Mouse (Mus musculus) forebrain, embryonic 15.5 days (tissue): Measurements from ENCODE around the gene Nmnat2. TPM values are rescaled to one million over a fixed set of nuclear protein-coding genes. Genes with fewer than 3 reads are reported as not detected.

Source experiments
- ATAC-seq: fragments of 200-750 bp; cut with Nextera tagmentation; replicated peaks from 2 replicates; pipeline ENCODE4 v1.8.0; 2017; ENCODE audit warnings: mild to moderate bottlenecking, moderate TSS enrichment, moderate library complexity
- H3K27ac ChIP-seq: fragments of 300-500 bp; sonication (generic); replicated peaks from 2 replicates; pipeline ENCODE4 v1.5.1; 2015; ENCODE audit warnings: mild to moderate bottlenecking, inconsistent platforms
- H3K27me3 ChIP-seq: fragments of 300-500 bp; sonication (generic); 2 replicates; pipeline ENCODE4 v1.6.1; 2015; ENCODE audit warnings: inconsistent platforms
- H3K36me3 ChIP-seq: fragments of 300-500 bp; sonication (generic); 2 replicates; pipeline ENCODE4 v1.6.1; 2015; ENCODE audit warnings: mild to moderate bottlenecking, inconsistent platforms
- H3K4me1 ChIP-seq: fragments of 300-500 bp; sonication (generic); 2 replicates; pipeline ENCODE4 v1.6.1; 2015; ENCODE audit warnings: inconsistent platforms
- H3K4me2 ChIP-seq: fragments of 300-500 bp; sonication (generic); replicated peaks from 2 replicates; pipeline ENCODE4 v1.6.1; 2015; ENCODE audit warnings: mild to moderate bottlenecking, inconsistent platforms
- H3K4me3 ChIP-seq: fragments of 300-500 bp; sonication (generic); 2 replicates; pipeline ENCODE4 v1.5.1; 2015; ENCODE audit warnings: mild to moderate bottlenecking, inconsistent platforms
- H3K9ac ChIP-seq: fragments of 300-500 bp; sonication (generic); replicated peaks from 2 replicates; pipeline ENCODE4 v1.6.1; 2015; ENCODE audit warnings: mild to moderate bottlenecking, inconsistent platforms
- H3K9me3 ChIP-seq: fragments of 300-500 bp; sonication (generic); 2 replicates; pipeline ENCODE4 v1.6.1; 2016; ENCODE audit warnings: inconsistent platforms
- WGBS: fragments of 180-500 bp; shearing (Covaris S2); methylation state at CpG from one replicate; pipeline ENCODE4 v1.1.7; 2015; ENCODE audit warnings: mixed read lengths; 5-methylcytosine and 5-hydroxymethylcytosine counted together
- polyA plus RNA-seq: library from polyadenylated mRNA; unstranded; fragments of >200 nt; fragmentation: Nextera tagmentation; extraction: Ambion mirVana; gene quantifications from 2 replicates; pipeline ENCODE4 v1.2.1, GENCODE M21; 2015

Gene Nmnat2
- polyA plus RNA-seq, 1 experiment from 2014 or later, result 69.5 TPM

DNA sequence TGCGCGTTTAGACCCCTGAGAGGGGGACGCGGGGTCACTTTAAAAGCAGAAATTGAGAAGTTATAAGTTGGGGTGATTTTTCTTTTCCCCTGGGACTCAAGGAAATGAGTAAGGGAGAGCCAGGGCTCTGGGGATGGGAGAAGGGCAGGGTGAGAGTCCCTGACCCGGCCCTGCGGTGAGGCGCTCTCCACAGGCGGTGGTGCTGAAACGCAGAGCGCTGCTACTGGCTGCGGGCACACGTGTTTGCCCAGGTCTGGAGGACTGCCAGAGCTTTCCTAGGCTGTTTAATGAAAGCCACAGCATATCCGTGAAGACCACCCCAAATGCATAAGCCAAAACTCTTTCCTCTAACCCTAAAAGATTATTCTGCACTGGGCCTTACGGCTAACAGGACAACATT is 1.4 kb downstream of the Nmnat2 start:
- Histone ChIP-seq H3K9me3 (no peaks in the 10 kb centered on the region), H3K4me1 (peaks cover 20% of the 10 kb centered on the region), H3K27ac (no peak overlapping the region), H3K4me3 (peak overlapping the region; percentile 53), H3K36me3 (no peaks in the 10 kb centered on the region), H3K4me2 (peak overlapping the region; percentile 71), H3K27me3 (peaks cover 5% of the 10 kb centered on the region; the same call in 1 of the 2 replicates), H3K9ac (peak overlapping the region; percentile 59)
- ATAC-seq, result no peak
- 6% methylated on average over 14 of the region's 14 CpGs for WGBS

DNA sequence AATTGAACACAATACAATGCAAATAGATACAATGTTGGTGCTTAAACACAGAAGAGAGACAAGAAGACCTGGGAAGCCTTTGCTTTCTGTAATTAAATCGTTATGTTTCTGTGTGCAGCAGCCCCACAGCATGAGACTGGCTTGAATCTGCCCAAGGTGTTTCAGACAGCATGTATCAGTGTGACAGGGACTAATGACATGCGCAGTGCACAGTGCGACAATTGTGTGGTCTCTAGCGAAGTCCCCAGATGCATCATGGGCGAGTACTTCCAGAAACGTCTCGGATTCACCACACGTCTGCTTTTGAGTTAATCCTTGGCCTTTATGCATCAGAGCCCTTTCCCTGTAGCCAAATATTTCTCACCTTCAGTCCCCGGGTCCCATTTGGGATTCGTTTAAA is 9.6 kb downstream of the Nmnat2 start:
- H3K27me3 ChIP-seq, result no peaks in the 10 kb centered on the region
- 47% methylated on average over 10 of the region's 10 CpGs for WGBS
- ATAC-seq, result no peak
- no peak overlapping the region for H3K9ac ChIP-seq
- no peaks in the 10 kb centered on the region for H3K9me3 ChIP-seq
- no peak overlapping the region for H3K4me3 ChIP-seq
- H3K36me3 ChIP-seq, result no peaks in the 10 kb centered on the region
- no peak overlapping the region for H3K27ac ChIP-seq
- peaks cover 4% of the 10 kb centered on the region; the same call in 1 of the 2 replicates for H3K4me1 ChIP-seq
- H3K4me2 ChIP-seq, result no peak overlapping the region

DNA sequence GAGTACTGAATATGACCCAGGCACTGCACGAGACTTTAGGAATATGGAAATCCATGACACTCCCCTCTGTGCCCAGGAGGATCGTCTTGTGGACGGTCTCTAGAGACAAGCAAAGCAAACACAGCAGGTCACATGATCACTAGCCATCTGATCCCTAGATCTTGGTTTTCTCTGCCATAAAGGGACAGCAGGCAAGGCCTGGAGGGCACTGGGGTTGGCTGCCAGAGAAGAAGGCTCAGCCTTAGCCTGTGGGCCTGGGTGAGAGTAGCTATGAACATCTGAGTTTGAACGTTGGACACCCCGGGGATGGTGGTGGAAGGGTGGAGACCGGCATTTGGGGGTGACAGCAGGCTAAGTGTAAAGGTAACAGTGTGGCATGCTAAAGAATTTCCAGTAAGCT is 11.4 kb downstream of the Nmnat2 start:
- Histone ChIP-seq H3K27me3 (no peaks in the 10 kb centered on the region), H3K9ac (no peak overlapping the region), H3K4me2 (no peak overlapping the region), H3K4me3 (no peak overlapping the region), H3K9me3 (no peaks in the 10 kb centered on the region), H3K4me1 (peaks cover 4% of the 10 kb centered on the region; the same call in 1 of the 2 replicates), H3K36me3 (no peaks in the 10 kb centered on the region), H3K27ac (no peak overlapping the region)
- 83% methylated on average over 6 of the region's 6 CpGs for whole genome bisulfite sequencing
- ATAC-seq, result no peak

DNA sequence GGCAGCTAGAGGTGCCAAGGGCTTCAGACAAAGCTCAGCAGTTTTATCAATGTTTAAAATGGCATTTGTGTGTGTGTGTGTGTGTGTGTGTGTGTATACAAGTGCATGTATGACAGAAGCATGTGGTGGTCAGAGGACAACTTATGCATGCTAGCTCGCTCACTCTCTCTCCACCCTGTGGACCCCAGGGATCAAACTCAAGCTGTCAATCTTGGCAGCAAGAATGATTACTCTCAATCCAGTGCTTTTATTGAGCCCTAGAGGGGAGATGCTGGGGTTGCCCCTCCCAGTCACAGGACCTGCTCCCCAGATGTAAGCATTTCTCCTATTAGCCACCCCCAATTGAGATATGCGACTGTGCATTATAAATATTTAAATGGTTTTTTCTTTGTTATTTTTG is 11.9 kb downstream of the Nmnat2 start:
- Histone ChIP-seq H3K4me2 (no peak overlapping the region), H3K27ac (no peak overlapping the region), H3K9ac (no peak overlapping the region), H3K4me1 (peaks cover 4% of the 10 kb centered on the region; the same call in 1 of the 2 replicates), H3K9me3 (no peaks in the 10 kb centered on the region), H3K36me3 (no peaks in the 10 kb centered on the region), H3K27me3 (no peaks in the 10 kb centered on the region), H3K4me3 (no peak overlapping the region)
- ATAC-seq, result no peak
- WGBS, result 86% methylated on average over 2 of the region's 2 CpGs

DNA sequence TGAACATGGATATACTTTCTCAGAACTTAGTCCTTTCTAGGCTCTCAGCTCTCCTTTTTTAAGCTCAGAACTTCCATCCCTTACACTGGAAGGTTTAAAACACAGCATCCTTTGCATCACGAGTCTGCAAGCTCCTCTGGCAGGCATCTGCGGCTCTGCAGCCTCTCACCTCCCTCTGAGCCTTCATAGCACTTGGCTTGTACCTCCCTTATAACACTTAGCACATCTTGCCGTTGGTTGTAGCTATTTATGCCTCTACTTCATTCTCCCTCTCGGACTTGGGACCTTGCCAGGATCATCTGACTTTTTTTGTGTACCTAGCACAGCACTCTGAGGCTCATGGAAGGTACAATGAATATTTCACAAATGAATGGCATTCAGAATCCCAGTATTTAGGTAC is 14.3 kb downstream of the Nmnat2 start:
- Histone ChIP-seq H3K9ac (no peak overlapping the region), H3K27ac (no peak overlapping the region), H3K4me1 (peaks cover 10% of the 10 kb centered on the region; the same call in 1 of the 2 replicates), H3K4me3 (no peak overlapping the region), H3K27me3 (no peaks in the 10 kb centered on the region), H3K36me3 (no peaks in the 10 kb centered on the region), H3K9me3 (no peaks in the 10 kb centered on the region), H3K4me2 (no peak overlapping the region)
- WGBS, result 55% methylated on average over 4 of the region's 4 CpGs
- no peak for ATAC-seq

DNA sequence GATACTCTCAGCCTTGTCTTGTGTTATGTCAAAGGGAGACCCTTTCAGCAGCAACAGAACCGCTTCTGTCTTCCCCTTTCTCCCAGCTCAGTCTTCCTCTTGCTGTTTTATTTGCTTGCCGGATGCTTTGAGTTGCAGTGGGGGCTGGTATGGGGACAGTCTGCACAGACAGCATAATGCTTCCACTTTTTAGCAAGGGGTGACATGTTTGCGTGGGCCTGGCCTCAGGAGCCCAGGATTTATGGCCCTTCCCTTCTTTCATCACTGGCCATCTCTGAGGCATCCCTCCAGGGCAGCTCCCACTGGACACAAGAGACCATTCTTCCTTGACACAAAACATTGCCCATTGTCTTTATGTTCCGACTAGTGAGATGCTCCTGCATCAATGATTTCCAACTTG is 18.2 kb downstream of the Nmnat2 start:
- Histone ChIP-seq H3K27ac (no peak overlapping the region), H3K27me3 (no peaks in the 10 kb centered on the region), H3K36me3 (no peaks in the 10 kb centered on the region), H3K4me1 (0 out of 2 replicates have a peak, but pooled peaks cover 6% of the 10 kb centered on the region), H3K9me3 (no peaks in the 10 kb centered on the region), H3K9ac (no peak overlapping the region), H3K4me2 (no peak overlapping the region), H3K4me3 (no peak overlapping the region)
- no peak for ATAC-seq
- 25% methylated on average over 4 of the region's 4 CpGs for WGBS

DNA sequence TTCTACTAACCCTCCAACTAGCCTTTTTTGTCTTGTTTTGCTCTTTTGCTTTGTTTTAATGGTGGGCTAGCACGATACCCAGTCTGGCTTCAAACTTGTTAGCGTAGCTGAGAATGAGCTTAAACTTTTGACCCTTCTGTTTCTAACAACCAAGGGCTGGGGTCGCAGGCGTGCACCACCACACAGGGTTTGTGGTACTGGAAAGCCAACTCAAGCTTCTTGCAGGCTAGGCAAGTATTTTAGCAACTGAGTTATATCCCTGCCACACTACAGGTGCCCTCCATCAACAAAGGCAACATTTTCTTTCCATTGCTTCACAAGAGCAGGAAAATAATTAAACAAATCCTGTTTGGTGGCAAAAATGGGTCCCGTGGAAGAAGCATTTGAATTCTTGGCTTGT is 18.6 kb downstream of the Nmnat2 start:
- 0 out of 2 replicates have a peak, but pooled peaks cover 6% of the 10 kb centered on the region for H3K4me1 ChIP-seq
- no peak overlapping the region for H3K4me2 ChIP-seq
- H3K9ac ChIP-seq, result no peak overlapping the region
- no peaks in the 10 kb centered on the region for H3K27me3 ChIP-seq
- 17% methylated on average over 5 of the region's 5 CpGs for WGBS
- H3K4me3 ChIP-seq, result no peak overlapping the region
- H3K27ac ChIP-seq, result no peak overlapping the region
- ATAC-seq, result no peak
- no peaks in the 10 kb centered on the region for H3K36me3 ChIP-seq
- no peaks in the 10 kb centered on the region for H3K9me3 ChIP-seq

DNA sequence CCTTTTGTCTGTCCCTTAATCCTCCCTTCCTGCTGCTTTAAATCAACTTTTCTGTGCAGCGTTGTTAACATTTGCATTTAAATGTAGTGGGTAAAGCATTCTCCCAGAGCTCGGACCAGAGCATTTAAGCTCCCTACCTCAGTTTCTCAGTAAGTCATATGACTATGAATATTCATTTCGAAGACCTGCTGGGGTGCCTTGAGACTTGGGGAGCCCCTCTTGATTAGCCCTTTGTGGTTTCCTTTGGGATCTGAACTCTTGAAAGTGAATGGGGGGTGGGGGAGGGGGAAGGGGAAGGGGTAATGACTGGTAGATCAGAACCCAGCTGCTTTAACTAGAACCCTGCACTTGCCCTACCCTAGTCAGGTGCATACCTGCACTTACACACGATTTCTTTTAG is 19.1 kb downstream of the Nmnat2 start:
- Histone ChIP-seq H3K4me1 (0 out of 2 replicates have a peak, but pooled peaks cover 6% of the 10 kb centered on the region), H3K27ac (no peak overlapping the region), H3K36me3 (no peaks in the 10 kb centered on the region), H3K4me3 (no peak overlapping the region), H3K4me2 (no peak overlapping the region), H3K9ac (no peak overlapping the region), H3K9me3 (no peaks in the 10 kb centered on the region), H3K27me3 (no peaks in the 10 kb centered on the region)
- no peak for ATAC-seq
- 14% methylated on average over 4 of the region's 4 CpGs for WGBS

DNA sequence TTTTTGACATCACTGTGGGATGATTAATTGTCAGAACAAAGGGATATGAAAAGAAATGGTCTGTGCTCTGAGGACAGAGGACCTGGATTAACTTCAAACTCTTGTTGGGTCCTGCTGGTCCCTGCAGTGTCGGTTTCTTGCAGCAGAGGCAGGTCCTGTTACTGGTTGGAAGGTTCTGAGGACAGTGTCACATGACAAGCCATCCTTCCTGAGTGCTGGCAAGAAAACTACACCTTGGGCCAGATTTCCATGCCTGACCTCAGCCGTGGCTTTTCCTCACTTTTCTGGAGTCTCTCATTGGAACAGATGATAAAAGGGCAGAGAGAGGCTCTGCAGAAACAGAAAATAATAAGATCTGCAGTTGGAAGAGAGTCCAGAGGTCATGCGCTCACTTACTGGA is 20.4 kb downstream of the Nmnat2 start:
- Histone ChIP-seq H3K36me3 (no peaks in the 10 kb centered on the region), H3K4me1 (0 out of 2 replicates have a peak, but pooled peaks cover 6% of the 10 kb centered on the region), H3K9me3 (no peaks in the 10 kb centered on the region), H3K9ac (no peak overlapping the region), H3K27me3 (no peaks in the 10 kb centered on the region), H3K27ac (no peak overlapping the region), H3K4me2 (no peak overlapping the region), H3K4me3 (no peak overlapping the region)
- no peak for ATAC-seq
- WGBS, result 80% methylated on average over 3 of the region's 3 CpGs

DNA sequence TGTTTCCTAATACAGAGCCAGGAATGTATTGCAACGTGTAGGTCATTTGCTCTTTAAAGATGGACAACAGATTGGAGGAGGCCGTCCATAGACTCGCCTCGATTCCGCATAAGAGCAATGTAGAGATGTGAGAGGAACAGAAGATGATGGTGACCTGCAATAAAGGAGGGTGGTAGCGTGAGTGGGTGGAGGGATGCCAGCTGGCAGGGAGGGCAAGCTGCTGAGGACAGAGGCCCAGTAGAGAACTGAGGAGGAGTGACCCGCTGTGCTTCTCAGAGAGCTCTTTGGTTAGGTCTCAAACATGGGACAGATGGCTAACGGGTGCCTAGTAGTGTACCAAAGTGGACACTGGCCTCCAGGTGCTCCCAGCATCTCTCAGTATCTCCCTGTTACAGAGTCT is 23.9 kb downstream of the Nmnat2 start:
- Histone ChIP-seq H3K27ac (no peak overlapping the region), H3K4me1 (0 out of 2 replicates have a peak, but pooled peaks cover 1% of the 10 kb centered on the region), H3K27me3 (no peaks in the 10 kb centered on the region), H3K9ac (no peak overlapping the region), H3K36me3 (no peaks in the 10 kb centered on the region), H3K9me3 (no peaks in the 10 kb centered on the region), H3K4me2 (no peak overlapping the region), H3K4me3 (no peak overlapping the region)
- 91% methylated on average over 8 of the region's 8 CpGs for WGBS
- ATAC-seq, result no peak

DNA sequence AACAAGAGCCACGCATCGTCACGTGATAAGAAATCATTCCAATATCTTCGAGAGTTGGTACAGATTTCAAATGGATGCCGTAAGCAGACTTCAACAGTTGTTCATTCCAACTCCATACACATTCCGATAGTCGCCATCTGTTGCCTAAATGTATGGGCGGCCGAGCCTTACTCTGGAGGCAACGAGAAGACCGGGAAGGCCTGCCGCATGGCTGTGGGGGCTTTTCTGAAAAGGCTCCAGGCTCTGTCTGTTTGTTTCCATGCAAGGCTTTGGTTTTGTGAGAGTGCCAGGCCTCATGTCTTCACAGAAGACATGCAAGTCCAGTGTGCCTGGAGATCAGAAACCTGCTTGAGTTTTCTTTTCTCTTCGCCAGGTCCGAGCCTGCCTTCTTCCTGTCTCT is 28.6 kb downstream of the Nmnat2 start:
- Histone ChIP-seq H3K4me2 (no peak overlapping the region), H3K4me1 (peaks cover 10% of the 10 kb centered on the region; the same call in 1 of the 2 replicates), H3K36me3 (no peaks in the 10 kb centered on the region), H3K27me3 (no peaks in the 10 kb centered on the region), H3K9ac (no peak overlapping the region), H3K9me3 (no peaks in the 10 kb centered on the region), H3K4me3 (no peak overlapping the region), H3K27ac (no peak overlapping the region)
- 0 out of 2 replicates have a peak, but pooled peaks have one; percentile 23 for ATAC-seq
- 81% methylated on average over 14 of the region's 14 CpGs for WGBS

DNA sequence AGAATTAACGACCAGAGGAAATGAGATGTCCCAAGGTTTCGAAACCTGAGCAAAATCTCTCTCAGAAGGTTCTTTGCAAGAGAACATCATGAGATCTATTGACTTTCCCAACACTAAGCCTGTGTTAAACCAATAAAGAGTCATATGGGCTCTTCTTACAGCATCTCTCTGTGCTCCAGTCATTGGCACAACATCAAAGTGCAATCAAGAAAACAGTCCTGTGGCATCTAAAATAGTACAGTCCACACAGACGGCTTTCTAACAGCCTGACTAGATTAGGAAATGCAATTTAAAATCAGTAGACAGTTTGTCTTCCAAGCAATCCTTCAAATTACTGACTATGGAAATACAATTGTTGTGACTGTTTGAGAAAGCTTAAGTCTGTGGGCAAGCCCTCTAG is 32.2 kb downstream of the Nmnat2 start:
- no peak overlapping the region for H3K9ac ChIP-seq
- H3K36me3 ChIP-seq, result no peaks in the 10 kb centered on the region
- H3K4me3 ChIP-seq, result no peak overlapping the region
- no peak overlapping the region for H3K4me2 ChIP-seq
- H3K9me3 ChIP-seq, result no peaks in the 10 kb centered on the region
- H3K27ac ChIP-seq, result peak overlapping the region; percentile 28; the same call in 1 of the 2 replicates
- ATAC-seq, result no peak
- WGBS, result 68% methylated on average over 3 of the region's 3 CpGs
- H3K4me1 ChIP-seq, result peaks cover 10% of the 10 kb centered on the region; the same call in 1 of the 2 replicates
- H3K27me3 ChIP-seq, result no peaks in the 10 kb centered on the region

DNA sequence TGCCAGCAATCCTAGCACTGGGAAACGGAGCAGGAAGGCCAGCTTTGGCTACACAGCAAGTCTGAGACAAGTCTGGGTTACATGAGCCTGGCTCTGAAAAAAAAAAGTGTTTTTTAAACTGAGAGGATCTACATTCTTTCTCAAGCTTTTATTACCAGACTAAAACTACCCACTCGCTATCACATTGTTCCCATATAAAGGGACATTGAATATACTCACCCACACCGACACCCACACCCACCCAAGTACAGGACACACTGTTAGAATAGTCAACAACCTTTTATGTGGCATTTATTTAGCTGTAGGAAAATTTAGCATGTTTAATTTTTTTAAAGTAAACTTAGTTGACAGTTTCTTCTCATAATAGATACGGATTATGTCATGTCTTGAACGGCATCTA is 35.3 kb downstream of the Nmnat2 start:
- Histone ChIP-seq H3K27me3 (no peaks in the 10 kb centered on the region), H3K9me3 (no peaks in the 10 kb centered on the region), H3K4me3 (no peak overlapping the region), H3K27ac (no peak overlapping the region), H3K9ac (no peak overlapping the region), H3K4me1 (peaks cover 10% of the 10 kb centered on the region; the same call in 1 of the 2 replicates), H3K4me2 (no peak overlapping the region), H3K36me3 (no peaks in the 10 kb centered on the region)
- ATAC-seq, result no peak
- WGBS, result 80% methylated on average over 5 of the region's 5 CpGs
